Mouse (Mus musculus) liver, embryonic 14.5 days (tissue): ENCODE data around the gene Mrps18c.

Experiments used
- CTCF ChIP-seq: IDR thresholded peaks from 2 replicates; pipeline ENCODE4 v1.5.1; 2016; ENCODE audit warnings: antibody characterized with exemption, low read depth, control low read depth
- EP300 ChIP-seq: IDR thresholded peaks from 2 replicates; pipeline ENCODE4 v1.6.1; 2016; ENCODE audit warnings: antibody characterized with exemption, low read depth

DNA sequence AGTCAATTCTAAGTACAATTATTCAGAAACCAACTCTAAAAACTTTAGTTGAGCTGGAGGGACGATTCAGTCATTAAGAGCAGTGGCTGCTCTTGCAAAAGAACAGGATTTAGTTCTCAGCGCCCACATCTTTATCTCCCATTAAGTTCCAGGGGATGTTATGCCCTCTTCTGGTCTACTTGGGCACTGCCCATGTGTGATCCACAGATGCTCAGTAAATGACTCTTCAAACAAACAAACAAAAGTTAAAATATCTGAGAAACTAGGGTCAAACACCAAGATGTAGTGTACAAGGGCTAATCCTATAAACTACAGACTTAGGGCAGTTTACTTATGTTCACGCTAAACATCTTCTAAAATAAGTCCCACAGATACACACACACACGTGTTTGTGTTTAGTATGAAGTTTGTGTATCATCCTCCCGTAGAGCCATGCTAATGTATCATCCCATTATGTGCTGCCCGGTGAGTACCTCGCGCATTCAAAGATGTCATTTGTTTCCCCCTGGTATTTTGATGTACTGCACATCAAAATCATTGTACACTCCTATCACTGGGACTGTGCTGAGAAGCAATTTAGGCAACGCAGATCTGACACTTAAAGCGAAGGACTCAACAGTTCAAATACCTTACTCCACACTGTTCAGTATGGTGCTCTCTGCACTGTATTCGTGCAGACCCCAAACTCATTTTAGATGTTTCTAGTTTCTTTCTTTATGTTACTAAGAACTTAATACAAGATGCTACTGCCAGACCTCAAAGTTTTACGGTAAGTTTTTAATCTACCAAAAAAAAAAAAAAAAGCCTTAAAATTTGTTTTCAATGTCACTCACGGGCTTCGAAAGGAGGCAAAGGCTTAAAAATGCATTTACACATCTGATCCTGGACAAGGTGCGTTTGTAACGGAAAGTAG is 21.4 kb downstream of the Mrps18c start:
- TF ChIP-seq CTCF (peak; percentile 60), EP300 (no peak)
